Mouse (Mus musculus): ENCODE measurements around the gene Ankrd26. TPM values are rescaled to one million over a fixed set of nuclear protein-coding genes. Genes with fewer than 3 reads are reported as not detected.

Ankrd26 gene
- polyA plus RNA-seq, 2 experiments from 2014 or later, result 11.1 to 11.4 TPM

- no peak for ATAC-seq
Measured at GRCm38 (mm10) chr6:118478957-118479708, 82.9 kb downstream of the Ankrd26 start, which contains the start of gene Zfp9. Gene Zfp9 (minus strand): TSS chr6:118479320.

GRCm38 (mm10) chr6:118477875-118478785, 83.9 kb downstream of the Ankrd26 start:
- no peak for ATAC-seq

GRCm38 (mm10) chr6:118462069-118462705, 99.8 kb downstream of the Ankrd26 start:
- ATAC-seq, result no peak

- ATAC-seq, result no peak
Measured at GRCm38 (mm10) chr6:118457726-118458125, 104.3 kb downstream of the Ankrd26 start.

- ATAC-seq, result peak; percentile 97
Measured at GRCm38 (mm10) chr6:118455042-118455631, 106.9 kb downstream of the Ankrd26 start, which contains the start of gene Zfp248. Gene Zfp248 (minus strand): TSS chr6:118455528.

DNA sequence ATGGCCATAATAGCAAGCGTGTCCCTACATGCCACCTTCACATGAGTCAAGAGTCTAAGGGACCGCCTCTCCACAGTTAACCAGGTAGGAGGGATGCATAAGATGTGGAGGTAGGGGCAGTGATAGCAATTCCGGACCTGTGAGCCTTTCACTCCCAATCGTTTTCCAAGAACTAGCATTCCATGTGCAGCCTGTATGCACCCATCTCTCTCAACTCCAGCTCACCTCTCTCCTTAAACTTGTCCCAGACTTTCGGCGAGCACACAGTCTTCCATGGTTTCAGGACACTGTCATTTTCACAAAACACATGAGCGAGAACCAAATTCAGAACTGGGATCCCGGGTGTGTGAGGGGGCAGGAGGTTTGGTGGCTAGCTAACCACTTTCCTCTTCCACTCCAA, 107.6 kb downstream of the Ankrd26 start:
- ATAC-seq, result no peak

Other genes starting within 250 kb of the Ankrd26 start
- gene Bms1, start 142.8 kb downstream of the Ankrd26 start, polyA plus RNA-seq (2017; shearing (Covaris generic)), result 10 to 100 TPM; 27.3 to 30.4 TPM
- 1 to 10 TPM; 5.5 to 8.2 TPM for gene Zfp248, start 106.7 kb downstream of the Ankrd26 start, polyA plus RNA-seq (2017; shearing (Covaris generic))
- gene Zfp9, start 82.9 kb downstream of the Ankrd26 start, polyA plus RNA-seq (2017; shearing (Covaris generic)), result under 1 TPM in 1 of 2 experiments, not detected in 1; 0.27 TPM

Measured in CD4-positive, CD25-positive, alpha-beta regulatory T cell, adult 4 months (primary cell).